Mouse (Mus musculus): ENCODE measurements around the gene Yy1. TPM values are rescaled to one million over a fixed set of nuclear protein-coding genes. Genes with fewer than 3 reads are reported as not detected.

Gene Yy1
- polyA plus RNA-seq, 1 experiment from 2014 or later = 13.7 TPM

GRCm38 (mm10) chr12:108768196-108768854 is 24.4 kb upstream of the Yy1 start:
- no peaks in the 10 kb centered on the region for H3K27me3 ChIP-seq (ENCODE audit: control insufficient read depth, insufficient read depth, low read length)
- H3K4me3 ChIP-seq (ENCODE audit: control insufficient read depth in 1 of 2, insufficient read depth in 1 of 2, low read depth in 1 of 2, low read length in 2 of 2) = no peak overlapping the region
- no peaks in the 10 kb centered on the region for H3K36me3 ChIP-seq (ENCODE audit: control insufficient read depth, insufficient read depth, low read length)
- H3K4me1 ChIP-seq (ENCODE audit: control insufficient read depth in 2 of 2, insufficient read depth in 2 of 2, low read length in 2 of 2) = peaks cover 10 to 11% of the 10 kb centered on the region in 2 experiments; a peak in 2 of 4 replicates
- no peaks in the 10 kb centered on the region for H3K9me3 ChIP-seq (ENCODE audit: control insufficient read depth, low read length)
- H3K4me2 ChIP-seq (ENCODE audit: low read length) = no peak overlapping the region
- no peak overlapping the region for H3K27ac ChIP-seq (replicated peaks in 1 of 2; ENCODE audit: control insufficient read depth in 1 of 2, insufficient read depth in 1 of 2, low read depth in 2 of 2, low read length in 2 of 2)
- 79% methylated on average over 11 of the region's 11 CpGs for WGBS
- ATAC-seq (ENCODE audit: insufficient number of reproducible peaks, insufficient read depth, low FRiP score, low read depth) = no peak
- H3K9ac ChIP-seq (ENCODE audit: low read length) = no peak overlapping the region

- Histone ChIP-seq H3K9ac (ENCODE audit: low read length) (no peak overlapping the region), H3K27me3 (ENCODE audit: control insufficient read depth, insufficient read depth, low read length) (no peaks in the 10 kb centered on the region), H3K36me3 (ENCODE audit: control insufficient read depth, insufficient read depth, low read length) (0 out of 2 replicates have a peak, but pooled peaks cover 3% of the 10 kb centered on the region), H3K4me3 (ENCODE audit: control insufficient read depth in 1 of 2, insufficient read depth in 1 of 2, low read depth in 1 of 2, low read length in 2 of 2) (no peak overlapping the region), H3K9me3 (ENCODE audit: control insufficient read depth, low read length) (peaks cover 12% of the 10 kb centered on the region), H3K27ac (replicated peaks in 1 of 2; ENCODE audit: control insufficient read depth in 1 of 2, insufficient read depth in 1 of 2, low read depth in 2 of 2, low read length in 2 of 2) (no peak overlapping the region), H3K4me2 (ENCODE audit: low read length) (no peak overlapping the region), H3K4me1 (ENCODE audit: control insufficient read depth in 2 of 2, insufficient read depth in 2 of 2, low read length in 2 of 2) (no peaks in the 10 kb centered on the region)
- 85% methylated on average over 7 of the region's 7 CpGs for WGBS
- no peak for ATAC-seq (ENCODE audit: insufficient number of reproducible peaks, insufficient read depth, low FRiP score, low read depth)
These were observed 12.5 kb upstream of the Yy1 start for GRCm38 (mm10) chr12:108780108-108780877.

GRCm38 (mm10) chr12:108785161-108785560 is 7.6 kb upstream of the Yy1 start:
- Histone ChIP-seq H3K4me3 (ENCODE audit: control insufficient read depth in 1 of 2, insufficient read depth in 1 of 2, low read depth in 1 of 2, low read length in 2 of 2) (no peak overlapping the region), H3K27me3 (ENCODE audit: control insufficient read depth, insufficient read depth, low read length) (no peaks in the 10 kb centered on the region), H3K9ac (ENCODE audit: low read length) (no peak overlapping the region), H3K4me2 (ENCODE audit: low read length) (no peak overlapping the region), H3K27ac (replicated peaks in 1 of 2; ENCODE audit: control insufficient read depth in 1 of 2, insufficient read depth in 1 of 2, low read depth in 2 of 2, low read length in 2 of 2) (no peak overlapping the region), H3K9me3 (ENCODE audit: control insufficient read depth, low read length) (peaks cover 7% of the 10 kb centered on the region; the same call in 1 of the 2 replicates), H3K4me1 (ENCODE audit: control insufficient read depth in 2 of 2, insufficient read depth in 2 of 2, low read length in 2 of 2) (no peaks in the 10 kb centered on the region), H3K36me3 (ENCODE audit: control insufficient read depth, insufficient read depth, low read length) (no peaks in the 10 kb centered on the region)
- 92% methylated on average over 4 of the region's 4 CpGs for WGBS
- no peak for ATAC-seq (ENCODE audit: insufficient number of reproducible peaks, insufficient read depth, low FRiP score, low read depth)

GRCm38 (mm10) chr12:108787329-108787728 is 5.4 kb upstream of the Yy1 start:
- 82% methylated on average over 2 of the region's 2 CpGs for WGBS
- Histone ChIP-seq H3K4me1 (ENCODE audit: control insufficient read depth in 2 of 2, insufficient read depth in 2 of 2, low read length in 2 of 2) (peaks cover 0 to 10% of the 10 kb centered on the region in 2 experiments; a peak in 2 of 4 replicates), H3K27ac (replicated peaks in 1 of 2; ENCODE audit: control insufficient read depth in 1 of 2, insufficient read depth in 1 of 2, low read depth in 2 of 2, low read length in 2 of 2) (no peak overlapping the region), H3K4me2 (ENCODE audit: low read length) (no peak overlapping the region), H3K9me3 (ENCODE audit: control insufficient read depth, low read length) (peaks cover 7% of the 10 kb centered on the region; the same call in 1 of the 2 replicates), H3K9ac (ENCODE audit: low read length) (no peak overlapping the region), H3K27me3 (ENCODE audit: control insufficient read depth, insufficient read depth, low read length) (no peaks in the 10 kb centered on the region), H3K36me3 (ENCODE audit: control insufficient read depth, insufficient read depth, low read length) (no peaks in the 10 kb centered on the region), H3K4me3 (ENCODE audit: control insufficient read depth in 1 of 2, insufficient read depth in 1 of 2, low read depth in 1 of 2, low read length in 2 of 2) (no peak overlapping the region)
- ATAC-seq (ENCODE audit: insufficient number of reproducible peaks, insufficient read depth, low FRiP score, low read depth) = no peak

GRCm38 (mm10) chr12:108792152-108792545 is 624 bp upstream of the Yy1 start:
- H3K9ac ChIP-seq (ENCODE audit: low read length) = peak overlapping the region; percentile 88
- H3K4me2 ChIP-seq (ENCODE audit: low read length) = peak overlapping the region; percentile 76
- no peaks in the 10 kb centered on the region for H3K9me3 ChIP-seq (ENCODE audit: control insufficient read depth, low read length)
- no peaks in the 10 kb centered on the region for H3K27me3 ChIP-seq (ENCODE audit: control insufficient read depth, insufficient read depth, low read length)
- H3K4me1 ChIP-seq (ENCODE audit: control insufficient read depth in 2 of 2, insufficient read depth in 2 of 2, low read length in 2 of 2) = peaks cover 0 to 25% of the 10 kb centered on the region in 2 experiments; a peak in 2 of 4 replicates
- ATAC-seq (ENCODE audit: insufficient number of reproducible peaks, insufficient read depth, low FRiP score, low read depth) = peak; percentile 51
- peak overlapping the region; percentile 93 to 99 for H3K27ac ChIP-seq (replicated peaks in 1 of 2; ENCODE audit: control insufficient read depth in 1 of 2, insufficient read depth in 1 of 2, low read depth in 2 of 2, low read length in 2 of 2)
- H3K36me3 ChIP-seq (ENCODE audit: control insufficient read depth, insufficient read depth, low read length) = no peaks in the 10 kb centered on the region
- peak overlapping the region; percentile 94 to 100 for H3K4me3 ChIP-seq (ENCODE audit: control insufficient read depth in 1 of 2, insufficient read depth in 1 of 2, low read depth in 1 of 2, low read length in 2 of 2)
- 0% methylated on average over 52 of the region's 52 CpGs for WGBS

GRCm38 (mm10) chr12:108793453-108793941 is 724 bp downstream of the Yy1 start:
- H3K9ac ChIP-seq (ENCODE audit: low read length) = peak overlapping the region; percentile 90
- H3K4me3 ChIP-seq (ENCODE audit: control insufficient read depth in 1 of 2, insufficient read depth in 1 of 2, low read depth in 1 of 2, low read length in 2 of 2) = peak overlapping the region; percentile 78 to 100
- no peaks in the 10 kb centered on the region for H3K9me3 ChIP-seq (ENCODE audit: control insufficient read depth, low read length)
- H3K36me3 ChIP-seq (ENCODE audit: control insufficient read depth, insufficient read depth, low read length) = no peaks in the 10 kb centered on the region
- ATAC-seq (ENCODE audit: insufficient number of reproducible peaks, insufficient read depth, low FRiP score, low read depth) = no peak
- no peaks in the 10 kb centered on the region for H3K27me3 ChIP-seq (ENCODE audit: control insufficient read depth, insufficient read depth, low read length)
- H3K4me2 ChIP-seq (ENCODE audit: low read length) = peak overlapping the region; percentile 59
- peak overlapping the region; percentile 94 to 99 for H3K27ac ChIP-seq (replicated peaks in 1 of 2; ENCODE audit: control insufficient read depth in 1 of 2, insufficient read depth in 1 of 2, low read depth in 2 of 2, low read length in 2 of 2)
- peaks cover 0 to 25% of the 10 kb centered on the region in 2 experiments; a peak in 2 of 4 replicates for H3K4me1 ChIP-seq (ENCODE audit: control insufficient read depth in 2 of 2, insufficient read depth in 2 of 2, low read length in 2 of 2)
- under 1% methylated on average over 48 of the region's 71 CpGs for WGBS

- H3K4me3 ChIP-seq (ENCODE audit: control insufficient read depth in 1 of 2, insufficient read depth in 1 of 2, low read depth in 1 of 2, low read length in 2 of 2) = peak overlapping the region; percentile 78 to 100
- H3K27me3 ChIP-seq (ENCODE audit: control insufficient read depth, insufficient read depth, low read length) = no peaks in the 10 kb centered on the region
- H3K9me3 ChIP-seq (ENCODE audit: control insufficient read depth, low read length) = no peaks in the 10 kb centered on the region
- ATAC-seq (ENCODE audit: insufficient number of reproducible peaks, insufficient read depth, low FRiP score, low read depth) = peak; percentile 56
- peaks cover 0 to 25% of the 10 kb centered on the region in 2 experiments; a peak in 2 of 4 replicates for H3K4me1 ChIP-seq (ENCODE audit: control insufficient read depth in 2 of 2, insufficient read depth in 2 of 2, low read length in 2 of 2)
- peak overlapping the region; percentile 76 for H3K4me2 ChIP-seq (ENCODE audit: low read length)
- under 1% methylated on average over 67 of the region's 94 CpGs for WGBS
- peak overlapping the region; percentile 90 for H3K9ac ChIP-seq (ENCODE audit: low read length)
- no peaks in the 10 kb centered on the region for H3K36me3 ChIP-seq (ENCODE audit: control insufficient read depth, insufficient read depth, low read length)
- peak overlapping the region; percentile 94 to 99 for H3K27ac ChIP-seq (replicated peaks in 1 of 2; ENCODE audit: control insufficient read depth in 1 of 2, insufficient read depth in 1 of 2, low read depth in 2 of 2, low read length in 2 of 2)
These were observed 1.4 kb downstream of the Yy1 start for GRCm38 (mm10) chr12:108794078-108794711.
